Mouse (Mus musculus) CH12.LX (cell line): ENCODE results near the gene Afg1l. TPM values are rescaled to one million over a fixed set of nuclear protein-coding genes. Genes with fewer than 3 reads are reported as not detected.

Experiments used
- DNase-seq: peaks from one replicate; pipeline ENCODE4 v3.0.0-alpha.2; 2013; ENCODE audit errors: extremely low read depth
- H3K27ac ChIP-seq: 2 replicates; pipeline ENCODE4 v1.5.1; 2012; ENCODE audit warnings: low read depth, mild to moderate bottlenecking, control low read depth, moderate library complexity; ENCODE audit not compliant: insufficient read depth
- H3K27me3 ChIP-seq: replicated peaks from 2 replicates; pipeline ENCODE3; 2012; ENCODE audit warnings: inconsistent platforms
- H3K36me3 ChIP-seq, 2 experiments: replicated peaks in 1 of 2; 2 replicates each; pipeline versions ENCODE3 to v1.6.1; 2012; ENCODE audit warnings: inconsistent platforms in 1 of 2, low read length in 1 of 2, mild to moderate bottlenecking in 1 of 2, mixed read lengths in 1 of 2, moderate library complexity in 1 of 2; ENCODE audit not compliant: control insufficient read depth in 1 of 2, insufficient read depth in 1 of 2
- H3K4me1 ChIP-seq, 2 experiments: 2 replicates each; pipeline ENCODE4 v1.6.1; 2012; ENCODE audit warnings: inconsistent platforms in 1 of 2, moderate library complexity in 1 of 2; ENCODE audit not compliant: insufficient read depth in 2 of 2, control insufficient read depth in 1 of 2
- H3K4me2 ChIP-seq: 2 replicates; pipeline ENCODE4 v1.6.1; 2012; ENCODE audit warnings: low read depth, mild to moderate bottlenecking, control low read depth; ENCODE audit not compliant: poor library complexity, insufficient read depth, severe bottlenecking
- H3K4me3 ChIP-seq, 3 experiments: fragments of 150-350 bp in 1 of 3; sonication (generic) in 1 of 3; replicated peaks in 1 of 3; 2 replicates each; pipeline versions ENCODE3 to v1.5.1; 2011 to 2012; ENCODE audit warnings: low read depth in 2 of 3, low read length in 2 of 3, mild to moderate bottlenecking in 2 of 3, moderate library complexity in 2 of 3, control low read depth in 1 of 3, improper control_type of control experiment in 1 of 3, inconsistent platforms in 1 of 3, mixed read lengths in 1 of 3; ENCODE audit not compliant: poor library complexity in 1 of 3
- H3K79me2 ChIP-seq: replicated peaks from 2 replicates; pipeline ENCODE4 v1.6.1; 2012; ENCODE audit warnings: mild to moderate bottlenecking, moderate library complexity; ENCODE audit not compliant: control insufficient read depth, poor library complexity, insufficient read depth, severe bottlenecking; ENCODE audit errors: extremely low read depth
- H3K9ac ChIP-seq: 2 replicates; pipeline ENCODE4 v1.6.1; 2012; ENCODE audit warnings: low read depth, mild to moderate bottlenecking, control low read depth, moderate library complexity; ENCODE audit not compliant: insufficient read depth
- H3K9me3 ChIP-seq: replicated peaks from 2 replicates; pipeline ENCODE3; 2012; ENCODE audit warnings: low read length, inconsistent platforms, mixed read lengths
- BHLHE40 ChIP-seq: IDR thresholded peaks from 2 replicates; pipeline ENCODE4 v1.6.1; 2011; ENCODE audit warnings: mild to moderate bottlenecking, low read depth, low read length, improper control_type of control experiment
- CTCF ChIP-seq, 2 experiments: IDR thresholded peaks in 1 of 2; conservative IDR thresholded peaks in 1 of 2; 2 replicates each; pipeline ENCODE4 v1.5.1; 2011 to 2012; ENCODE audit warnings: low read depth in 2 of 2, low read length in 2 of 2, improper control_type of control experiment in 1 of 2, inconsistent platforms in 1 of 2, mild to moderate bottlenecking in 1 of 2, moderate library complexity in 1 of 2
- ELF1 ChIP-seq: IDR thresholded peaks from 2 replicates; pipeline ENCODE4 v1.6.1; 2014; ENCODE audit warnings: low read depth, mild to moderate bottlenecking, inconsistent platforms, low read length, improper control_type of control experiment
- EP300 ChIP-seq: IDR thresholded peaks from 2 replicates; pipeline ENCODE4 v1.6.1; 2011; ENCODE audit warnings: low read length, improper control_type of control experiment
- HCFC1 ChIP-seq: IDR thresholded peaks from 2 replicates; pipeline ENCODE4 v1.6.1; 2012; ENCODE audit warnings: low read depth, mild to moderate bottlenecking, inconsistent platforms, low read length, improper control_type of control experiment
- JUN ChIP-seq: IDR thresholded peaks from 2 replicates; pipeline ENCODE4 v1.6.1; 2011; ENCODE audit warnings: low read depth, mild to moderate bottlenecking, low read length, improper control_type of control experiment, moderate library complexity; ENCODE audit not compliant: insufficient read depth
- JUND ChIP-seq: conservative IDR thresholded peaks from 2 replicates; pipeline ENCODE4 v1.6.1; 2011; ENCODE audit warnings: low read depth, low read length, improper control_type of control experiment
- KAT2A ChIP-seq: IDR thresholded peaks from 2 replicates; pipeline ENCODE4 v1.6.1; 2012; ENCODE audit warnings: low read length, improper control_type of control experiment, inconsistent platforms; ENCODE audit not compliant: insufficient replicate concordance
- MAZ ChIP-seq: IDR thresholded peaks from 2 replicates; pipeline ENCODE4 v1.6.1; 2012; ENCODE audit warnings: low read depth, mild to moderate bottlenecking, inconsistent platforms, low read length, improper control_type of control experiment, moderate library complexity
- MEF2A ChIP-seq: IDR thresholded peaks from 2 replicates; pipeline ENCODE4 v1.6.1; 2014; ENCODE audit warnings: low read depth, mild to moderate bottlenecking, inconsistent platforms, low read length, improper control_type of control experiment, borderline replicate concordance
- MYC ChIP-seq: IDR thresholded peaks from 2 replicates; pipeline ENCODE4 v1.6.1; 2011; ENCODE audit warnings: low read depth, mild to moderate bottlenecking, improper control_type of control experiment, low read length
- NELFE ChIP-seq: IDR thresholded peaks from 2 replicates; pipeline ENCODE4 v1.6.1; 2011; ENCODE audit warnings: low read depth, low read length, improper control_type of control experiment
- PAX5 ChIP-seq: IDR thresholded peaks from 2 replicates; pipeline ENCODE4 v1.6.1; 2012; ENCODE audit warnings: low read length, inconsistent platforms, mixed read lengths
- POLR2A ChIP-seq: IDR thresholded peaks from 2 replicates; pipeline ENCODE4 v1.6.1; 2011; ENCODE audit warnings: low read depth, mild to moderate bottlenecking, improper control_type of control experiment, low read length
- POLR2AphosphoS2 ChIP-seq: IDR thresholded peaks from 2 replicates; pipeline ENCODE4 v1.6.1; 2011; ENCODE audit warnings: low read depth, low read length, improper control_type of control experiment
- SIN3A ChIP-seq: IDR thresholded peaks from 2 replicates; pipeline ENCODE4 v1.6.1; 2012; ENCODE audit warnings: low read length, improper control_type of control experiment, inconsistent platforms
- TCF12 ChIP-seq: IDR thresholded peaks from 2 replicates; pipeline ENCODE4 v1.6.1; 2014; ENCODE audit warnings: low read depth, mild to moderate bottlenecking, inconsistent platforms, low read length, improper control_type of control experiment
- UBTF ChIP-seq: IDR thresholded peaks from 2 replicates; pipeline ENCODE4 v1.6.1; 2012; ENCODE audit warnings: low read depth, mild to moderate bottlenecking, inconsistent platforms, low read length, improper control_type of control experiment, moderate library complexity
- ZC3H11A ChIP-seq: IDR thresholded peaks from 2 replicates; pipeline ENCODE4 v1.6.1; 2012; ENCODE audit warnings: low read depth, mild to moderate bottlenecking, inconsistent platforms, low read length, improper control_type of control experiment
- ZNF384 ChIP-seq: IDR thresholded peaks from 2 replicates; pipeline ENCODE4 v1.6.1; 2012; ENCODE audit warnings: low read depth, low read length, improper control_type of control experiment, inconsistent platforms
- dilution Hi-C: fragments of 300-500 bp; cut with MboI; formaldehyde crosslinking; loops from 2 replicates; pipeline ENCODE4 v1.14.3; 2020; ENCODE audit warnings: low sequenced_read_pairs; ENCODE audit not compliant: extremely low pct_unique_long_range_greater_than_20kb, extremely low pct_ligation_motif_present
- in situ Hi-C: fragments of 300-500 bp; cut with MboI; formaldehyde crosslinking; loops from 3 replicates; pipeline ENCODE4 v1.14.3; 2019; ENCODE audit warnings: low sequenced_read_pairs, low pct_ligation_motif_present, low pct_unique_long_range_greater_than_20kb, mixed read lengths
- polyA plus RNA-seq: library from polyadenylated mRNA; unstranded; fragments of >175 nt; gene quantifications from 2 replicates; pipeline ENCODE4 v1.2.1, GENCODE M21; 2012; ENCODE audit warnings: low read depth; ENCODE audit not compliant: insufficient read length
- total RNA-seq, 2 experiments: library from RNA; depleted of rRNA; stranded (reverse); fragments of 300-350 nt in 1 of 2; fragments of >200 nt in 1 of 2; gene quantifications; 2 replicates each; pipeline ENCODE4 v1.2.3; 2012 to 2014

Afg1l gene
- total and polyA plus RNA-seq, 3 experiments, result 3.1 to 6.9 (median 4.5) TPM

DNA sequence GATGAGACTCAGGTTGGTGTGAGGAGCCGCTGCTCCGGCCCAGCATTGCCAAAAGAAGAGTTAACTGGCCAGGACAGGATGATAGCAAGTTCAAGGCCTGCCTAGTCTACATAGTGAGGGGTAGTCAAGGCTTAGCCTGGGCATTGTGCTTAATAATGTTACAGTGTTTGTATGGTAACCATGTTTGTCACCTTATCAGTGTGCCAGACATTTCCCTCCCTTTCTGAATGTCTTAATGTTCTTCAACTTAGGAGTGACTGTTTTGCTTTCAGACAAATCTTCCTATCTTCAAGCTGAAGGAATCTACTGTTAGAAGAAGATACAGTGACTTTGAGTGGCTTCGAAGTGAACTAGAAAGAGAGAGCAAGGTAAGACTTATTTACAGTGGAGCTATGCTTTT is 47.3 kb upstream of the Afg1l start:
- no peak overlapping the region for H3K4me3 ChIP-seq
- no peak for DNase-seq
- peaks cover 35 to 75% of the 10 kb centered on the region in 2 experiments for H3K36me3 ChIP-seq
- H3K27ac ChIP-seq, result no peak overlapping the region
- no peaks in the 10 kb centered on the region for H3K9me3 ChIP-seq
- H3K4me1 ChIP-seq, result no peaks in the 10 kb centered on the region; a peak in 1 of 4 replicates
- H3K27me3 ChIP-seq, result no peaks in the 10 kb centered on the region
- H3K79me2 ChIP-seq, result peaks cover 7% of the 10 kb centered on the region; the same call in 1 of the 2 replicates
- dilution Hi-C loops (no loop called here), in situ Hi-C loops (no loop called here)
- H3K9ac ChIP-seq, result no peak overlapping the region
- no peak for TF ChIP-seq ZNF384
- no peak overlapping the region for H3K4me2 ChIP-seq

DNA sequence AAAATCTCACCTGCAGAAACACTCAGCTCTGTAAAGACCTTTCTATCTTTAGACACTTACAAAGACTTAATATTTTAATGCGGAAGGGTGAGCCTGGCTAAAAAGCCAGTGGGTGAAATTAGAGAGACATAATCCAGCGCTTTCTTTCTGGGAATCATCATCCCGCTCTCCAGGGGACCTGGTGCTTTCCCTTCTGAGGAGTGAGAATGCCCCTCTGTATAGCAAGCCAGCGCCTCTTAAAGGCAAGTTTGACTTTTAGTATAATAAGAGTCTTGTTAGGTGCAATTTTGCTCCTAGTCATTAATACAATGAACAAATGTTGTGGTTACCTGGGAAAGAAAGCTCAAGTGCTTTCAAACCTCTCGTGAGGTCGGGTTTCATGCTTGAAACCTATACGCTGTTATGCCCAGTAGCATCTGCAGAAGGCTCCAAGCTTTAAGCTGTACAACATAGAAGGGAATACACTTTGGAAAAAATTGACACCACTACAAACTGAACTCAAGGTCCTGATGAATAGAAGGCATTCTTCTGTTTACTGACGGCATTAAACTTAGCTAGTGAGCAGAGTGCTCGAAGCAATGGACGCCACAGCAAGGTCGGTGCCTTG is 45.3 kb upstream of the Afg1l start:
- in situ Hi-C loops, result no loop called here
- peaks cover 22 to 64% of the 10 kb centered on the region in 2 experiments for H3K36me3 ChIP-seq
- no peaks in the 10 kb centered on the region; a peak in 1 of 4 replicates for H3K4me1 ChIP-seq
- H3K9me3 ChIP-seq, result no peaks in the 10 kb centered on the region
- H3K27ac ChIP-seq, result no peak overlapping the region
- TF ChIP-seq POLR2AphosphoS2 (no peak), CTCF (conservative IDR thresholded peaks at IDR 0.05 in 1 of 2, IDR thresholded peaks at IDR 0.05 in 1 of 2; ENCODE audit: low read depth in 2 of 2, low read length in 2 of 2) (no peak), MYC (no peak), MEF2A (no peak), POLR2A (no peak), BHLHE40 (no peak), NELFE (no peak), JUN (no peak), UBTF (no peak), HCFC1 (no peak), MAZ (no peak), TCF12 (no peak), KAT2A (no peak), JUND (no peak), PAX5 (no peak), SIN3A (no peak), ELF1 (no peak), ZC3H11A (no peak), EP300 (no peak)
- no peak overlapping the region for H3K4me2 ChIP-seq
- DNase-seq, result no peak
- no peaks in the 10 kb centered on the region for H3K27me3 ChIP-seq
- no peak overlapping the region for H3K9ac ChIP-seq
- no peak overlapping the region for H3K4me3 ChIP-seq
- H3K79me2 ChIP-seq, result peaks cover 14% of the 10 kb centered on the region
- dilution Hi-C loops, result no loop called here
